Mouse (Mus musculus) myocyte (in vitro differentiated cells): ENCODE data around the gene Hlcs.
A peak's percentile ranks its signal among the peaks of the same experiment; 100 is the strongest.

Experiments
- E2F4 ChIP-seq: IDR thresholded peaks from one replicate; pipeline ENCODE4 v1.6.1; 2011; ENCODE audit warnings: mild to moderate bottlenecking, control low read depth, moderate library complexity; ENCODE audit not compliant: insufficient read depth
- MAX ChIP-seq: IDR thresholded peaks from one replicate; pipeline ENCODE4 v1.6.1; 2011; ENCODE audit warnings: low read depth, mild to moderate bottlenecking, control low read depth
- MYOD1 ChIP-seq, 3 experiments: IDR thresholded peaks; one replicate each; pipeline ENCODE4 v1.6.1; 2011; ENCODE audit warnings: control low read depth in 2 of 3, low read depth in 2 of 3, mild to moderate bottlenecking in 2 of 3, moderate library complexity in 1 of 3; ENCODE audit not compliant: insufficient read length in 2 of 3, control insufficient read depth in 1 of 3
- POLR2A ChIP-seq: IDR thresholded peaks from one replicate; pipeline ENCODE4 v1.6.1; 2011; ENCODE audit warnings: low read depth, mild to moderate bottlenecking, control low read depth, moderate library complexity; ENCODE audit not compliant: insufficient read length
- REST ChIP-seq: IDR thresholded peaks from one replicate; pipeline ENCODE4 v1.6.1; 2011; ENCODE audit warnings: mild to moderate bottlenecking, control low read depth, moderate library complexity; ENCODE audit not compliant: insufficient read depth, insufficient read length
- TCF12 ChIP-seq: IDR thresholded peaks from one replicate; pipeline ENCODE4 v1.6.1; 2011; ENCODE audit warnings: mild to moderate bottlenecking, control low read depth; ENCODE audit not compliant: poor library complexity, insufficient read depth, severe bottlenecking
- USF1 ChIP-seq: IDR thresholded peaks from one replicate; pipeline ENCODE4 v1.6.1; 2011; ENCODE audit warnings: low read depth, mild to moderate bottlenecking, control low read depth, moderate library complexity

- no peak for TF ChIP-seq REST
- TF ChIP-seq TCF12, result no peak
- no peak for TF ChIP-seq POLR2A
- no peak for TF ChIP-seq USF1
- TF ChIP-seq MAX, result no peak
- peak in 1 of 3 experiments; percentile 7 for TF ChIP-seq MYOD1 (IDR thresholded peaks at IDR 0.05; ENCODE audit: control insufficient read depth in 1 of 3, insufficient read length in 2 of 3, low read depth in 2 of 3)
- no peak for TF ChIP-seq E2F4
These were observed 84.4 kb downstream of the Hlcs start for GRCm38 (mm10) chr16:94228858-94229555.
